Mouse (Mus musculus): ENCODE data around the gene Mlana.

Mlana gene

DNA sequence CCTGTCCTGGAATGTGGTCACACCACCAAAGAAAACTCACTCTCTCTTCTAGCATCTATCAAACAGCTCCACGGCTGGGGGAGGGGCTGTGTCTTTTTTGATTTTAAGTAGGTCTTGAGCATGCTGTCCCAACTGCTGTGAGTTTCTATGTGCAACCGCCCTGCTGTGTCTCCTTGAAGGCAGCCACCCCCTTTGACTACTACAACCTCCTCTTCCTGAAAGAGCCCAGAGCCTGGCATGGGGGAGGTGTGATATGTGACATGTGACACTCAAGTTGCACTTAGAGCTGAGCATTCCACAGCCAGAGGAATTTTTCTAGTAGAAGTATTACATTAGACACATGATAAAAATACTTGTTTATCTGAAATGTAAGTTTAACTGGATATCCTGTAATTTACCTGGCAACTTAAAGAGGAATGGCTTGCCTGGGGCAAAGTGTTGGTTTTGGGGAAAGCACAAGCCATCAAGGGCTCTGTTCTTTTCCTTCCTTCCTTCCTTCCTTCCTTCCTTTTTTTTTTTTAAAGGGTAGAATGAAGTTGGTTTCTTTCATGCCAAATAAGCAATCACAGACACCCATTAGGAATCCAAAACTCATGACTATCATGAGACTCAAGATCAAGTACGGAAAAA, at the start of gene Mlana:
Mlana (plus strand) TSS at position 580 of the 630 bp plus-strand sequence.
- in situ Hi-C loops (cut with MboI; ENCODE audit: unreplicated experiment in 2 of 2): loop anchor here in 1 of 2 experiments (25.0 kb wide), 1 partner anchor 865 kb away; no protein-coding TSS in a partner anchor

DNA sequence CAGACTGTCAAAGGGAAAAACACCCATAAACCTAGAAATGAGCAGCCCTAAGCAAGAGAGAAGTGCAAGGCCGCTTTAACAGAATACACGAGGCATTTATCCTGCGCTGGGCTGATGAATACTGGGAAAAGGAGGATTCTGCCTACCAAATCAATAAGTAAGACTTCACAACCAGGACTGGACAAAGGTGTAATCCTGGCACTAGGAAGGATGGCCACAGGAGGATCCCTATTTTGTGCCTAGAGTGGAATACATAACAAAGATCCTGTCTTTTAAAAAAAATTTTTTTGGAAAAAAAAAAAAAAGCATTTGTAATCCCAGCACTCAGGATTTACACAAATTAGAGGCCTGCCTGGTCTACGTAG, 49.1 kb upstream of the Mlana start:
- in situ Hi-C loops (cut with MboI; ENCODE audit: unreplicated experiment in 2 of 2): no loop called here

DNA sequence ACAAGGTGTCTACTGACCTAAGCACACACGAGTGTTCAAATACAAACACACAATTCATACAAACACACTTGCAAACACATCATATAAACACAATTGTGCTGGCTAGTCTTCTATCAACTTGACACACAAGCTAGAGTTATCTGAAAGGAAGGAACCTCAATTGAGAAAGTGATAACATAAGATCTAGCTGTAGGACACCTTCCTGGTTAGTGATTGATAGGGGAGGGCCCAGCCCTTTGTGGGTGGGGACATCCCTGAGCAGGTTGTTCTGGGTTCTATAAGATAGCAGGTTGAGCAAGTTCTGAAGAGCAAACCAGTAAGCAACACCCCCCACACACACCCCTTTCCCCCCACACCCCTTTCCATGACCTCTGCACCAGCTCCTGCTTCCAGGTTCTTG, 47.9 kb upstream of the Mlana start:
- in situ Hi-C loops (cut with MboI; ENCODE audit: unreplicated experiment in 2 of 2): no loop called here

DNA sequence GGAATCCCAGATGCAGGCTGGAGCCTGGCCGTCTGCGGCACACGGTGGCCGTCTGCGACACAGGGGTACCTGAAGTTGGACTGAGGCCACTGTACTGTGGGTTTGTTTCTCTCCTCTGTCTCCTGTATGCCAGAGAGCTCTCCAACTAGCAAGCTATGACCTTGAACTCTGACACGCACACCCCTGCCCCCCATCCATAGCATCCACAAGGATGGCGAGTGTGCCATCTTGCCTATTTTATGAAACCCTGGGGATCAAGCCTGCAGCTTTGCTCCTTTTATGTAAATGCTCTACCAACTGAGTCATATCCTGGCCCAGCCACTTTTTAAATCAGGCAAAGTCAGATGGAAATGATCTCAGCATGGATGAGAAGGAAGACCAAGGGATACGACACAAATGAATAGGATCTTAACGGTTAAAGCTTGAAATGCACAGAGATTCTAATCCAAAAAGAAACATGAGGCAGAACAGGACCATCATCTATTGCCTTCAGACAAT, 43.8 kb upstream of the Mlana start:
- in situ Hi-C loops (cut with MboI; ENCODE audit: unreplicated experiment in 2 of 2): no loop called here

DNA sequence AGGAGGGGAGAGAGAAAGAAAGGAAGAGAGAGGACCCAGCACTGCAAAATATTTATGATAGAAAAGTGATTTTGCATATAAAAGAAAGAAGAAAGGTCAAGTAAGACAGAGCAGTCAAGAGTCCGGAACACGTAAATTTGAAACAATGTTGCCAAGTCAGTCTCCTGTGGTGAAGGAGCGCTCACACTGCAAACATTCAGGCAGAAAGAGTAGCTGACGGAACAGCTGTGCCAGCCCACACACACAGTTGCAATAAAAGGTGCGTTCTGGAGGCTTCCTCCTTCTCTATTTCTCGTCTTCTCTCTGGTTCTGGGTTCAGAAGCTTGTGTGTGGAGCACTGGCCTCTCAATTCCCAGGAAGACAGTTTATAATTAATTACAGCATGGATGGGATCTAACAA, 42.5 kb upstream of the Mlana start:
- in situ Hi-C loops (cut with MboI; ENCODE audit: unreplicated experiment in 2 of 2): no loop called here

DNA sequence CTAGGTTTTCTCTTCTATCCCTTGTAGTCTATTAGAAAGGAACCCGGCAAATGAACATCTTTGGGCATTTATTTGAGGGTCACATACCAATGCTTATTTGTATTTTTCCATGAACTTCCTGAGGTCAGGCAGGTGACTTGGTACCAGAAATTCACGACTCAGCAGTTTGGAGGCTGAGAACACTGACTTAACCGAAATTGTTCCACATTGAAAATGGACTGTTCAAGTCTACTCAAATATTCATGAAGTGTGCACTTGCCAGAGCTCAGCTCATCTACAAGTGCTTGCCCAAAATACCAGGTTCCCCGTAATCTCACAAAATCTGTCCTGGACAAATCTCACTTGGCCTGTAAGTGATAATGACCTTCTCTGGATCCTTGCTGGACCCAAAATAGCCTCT, 41.6 kb upstream of the Mlana start:
- in situ Hi-C loops (cut with MboI; ENCODE audit: unreplicated experiment in 2 of 2): no loop called here

DNA sequence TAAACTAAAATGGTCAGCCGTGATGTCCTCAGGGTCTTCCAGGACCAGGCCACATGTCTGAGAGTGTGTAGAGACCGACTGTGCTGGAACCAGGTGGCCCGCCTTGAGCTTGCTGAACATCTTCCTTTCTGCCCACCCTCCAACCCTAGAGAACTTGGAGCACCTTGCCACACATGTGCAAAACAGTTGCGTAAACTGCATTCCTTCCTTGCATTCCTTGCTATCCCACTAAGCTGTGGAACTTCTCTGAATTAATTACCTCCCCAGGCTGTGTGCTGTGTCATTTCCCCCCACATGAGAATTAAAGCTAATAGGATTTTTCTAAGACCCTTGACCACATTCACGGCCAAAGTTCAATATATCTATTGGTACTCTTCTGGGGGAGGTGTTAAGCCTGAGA, 41.0 kb upstream of the Mlana start:
- in situ Hi-C loops (cut with MboI; ENCODE audit: unreplicated experiment in 2 of 2): no loop called here

DNA sequence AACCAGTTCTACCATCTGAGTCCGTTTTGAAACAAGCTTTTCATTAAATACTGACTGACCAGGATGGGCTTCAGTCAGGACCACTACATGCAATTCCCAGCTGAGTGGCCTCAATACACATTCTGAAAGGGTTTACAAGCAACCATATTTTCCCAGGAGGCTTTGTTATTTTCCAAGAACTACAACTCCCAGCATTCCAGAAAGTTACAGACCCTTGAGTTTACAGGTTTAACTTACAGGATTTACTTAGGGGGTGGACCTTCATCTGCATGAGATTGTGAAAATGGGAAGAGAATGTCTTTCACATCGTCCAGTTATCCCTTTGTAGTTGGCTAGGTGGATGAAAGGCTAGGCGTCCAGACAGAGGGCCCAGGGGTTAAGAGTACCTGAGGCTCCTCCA, 40.6 kb upstream of the Mlana start:
- in situ Hi-C loops (cut with MboI; ENCODE audit: unreplicated experiment in 2 of 2): no loop called here

DNA sequence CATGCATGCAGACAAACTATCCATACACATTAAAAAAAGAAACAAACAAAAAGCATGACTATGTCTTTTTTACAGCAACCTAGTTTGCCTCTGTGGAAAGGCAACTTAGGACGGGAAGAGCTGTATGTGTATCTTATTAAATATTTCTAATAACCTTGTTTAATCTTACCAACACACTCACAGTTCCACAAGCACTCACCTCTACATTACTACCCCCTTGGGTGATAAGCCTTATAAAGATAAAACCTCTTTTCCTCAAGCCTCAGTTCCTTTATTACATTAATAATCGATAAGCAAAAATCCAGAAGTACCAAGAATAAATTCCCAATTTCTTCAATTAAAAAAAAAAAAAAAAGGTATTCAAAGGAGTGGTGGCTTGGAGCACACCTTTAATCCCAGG, 40.1 kb upstream of the Mlana start:
- in situ Hi-C loops (cut with MboI; ENCODE audit: unreplicated experiment in 2 of 2): no loop called here

DNA sequence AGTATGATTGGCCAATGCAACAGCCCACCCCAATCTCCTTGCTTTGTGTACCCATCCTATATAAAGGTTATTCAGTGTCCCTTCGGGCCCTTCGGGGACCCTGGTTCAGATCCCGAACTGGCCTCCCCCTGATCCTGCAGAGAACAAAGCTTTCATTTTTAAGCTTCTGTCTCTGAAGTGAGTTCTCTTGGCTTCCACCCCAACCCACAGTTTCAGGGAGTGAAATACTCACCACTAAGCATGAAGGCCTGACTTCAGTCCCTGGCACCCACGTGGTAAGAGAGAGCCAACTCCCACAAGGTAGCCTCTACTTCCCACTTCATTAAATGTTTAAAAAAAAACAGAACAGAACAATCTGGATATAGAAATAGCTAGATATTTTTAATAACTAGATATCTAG, 38.8 kb upstream of the Mlana start:
- in situ Hi-C loops (cut with MboI; ENCODE audit: unreplicated experiment in 2 of 2): no loop called here

DNA sequence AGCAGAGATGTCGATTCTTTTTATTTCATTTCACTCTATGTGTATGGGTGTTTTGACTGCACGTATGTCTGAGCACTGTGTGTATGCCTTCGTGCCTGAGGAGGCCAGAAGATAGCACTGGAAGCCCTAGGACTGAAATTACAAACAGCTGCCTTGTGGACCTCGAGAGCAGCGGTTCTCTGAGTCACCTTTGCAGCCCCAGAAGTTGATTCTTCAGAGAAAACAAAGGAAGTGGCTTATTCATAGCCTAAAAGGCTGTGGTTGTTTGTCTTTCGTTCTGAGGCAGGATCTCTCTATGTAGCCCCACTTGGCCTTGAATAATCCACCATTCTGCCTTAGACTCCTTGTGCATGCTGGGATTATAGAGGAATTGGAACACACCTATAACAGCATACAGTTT, 37.9 kb upstream of the Mlana start:
- in situ Hi-C loops (cut with MboI; ENCODE audit: unreplicated experiment in 2 of 2): no loop called here

DNA sequence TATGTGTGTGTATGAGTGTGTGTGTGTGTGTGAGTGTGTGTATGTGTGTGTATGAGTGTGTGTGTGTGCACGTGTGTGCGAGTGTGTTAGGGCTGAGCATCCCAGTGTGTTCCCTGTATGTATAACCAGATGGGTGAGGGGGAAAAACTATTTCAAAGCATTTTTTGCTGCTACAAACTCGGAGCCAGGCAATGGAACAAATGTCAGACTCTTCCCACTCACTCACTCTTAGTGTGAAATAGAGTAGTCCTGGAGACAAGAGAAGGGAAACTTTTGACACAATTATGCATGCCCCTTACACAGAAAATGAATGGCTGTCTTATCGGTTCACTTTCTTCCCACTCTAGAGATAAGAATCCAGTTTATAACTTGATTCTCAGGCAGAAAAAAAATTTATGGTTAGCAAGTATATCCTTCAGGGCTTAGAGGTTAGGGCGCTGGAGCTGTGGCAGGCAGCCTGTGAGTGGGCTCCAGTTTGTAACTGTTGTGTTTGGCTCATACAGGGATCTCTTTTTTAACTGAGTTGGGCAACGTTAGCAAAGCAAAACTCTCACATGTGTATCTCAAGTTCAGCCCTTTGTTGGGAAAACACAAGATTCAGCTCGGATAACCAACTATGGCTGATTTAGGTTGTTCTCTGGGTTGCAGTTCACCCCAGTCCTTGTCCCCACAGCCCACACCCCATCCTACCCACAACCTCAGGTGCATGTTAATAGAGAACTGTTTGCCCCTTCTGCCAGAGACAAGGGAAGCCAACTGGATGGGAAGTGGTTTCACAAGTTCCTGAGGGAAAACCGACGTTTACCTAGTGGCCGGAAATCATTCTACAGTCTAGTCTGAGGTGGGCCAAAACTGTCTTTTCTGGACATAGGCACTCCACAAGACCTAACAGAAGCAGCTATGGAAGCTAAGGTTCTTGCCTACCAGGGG, 36.5 kb upstream of the Mlana start:
- in situ Hi-C loops (cut with MboI; ENCODE audit: unreplicated experiment in 2 of 2): no loop called here

DNA sequence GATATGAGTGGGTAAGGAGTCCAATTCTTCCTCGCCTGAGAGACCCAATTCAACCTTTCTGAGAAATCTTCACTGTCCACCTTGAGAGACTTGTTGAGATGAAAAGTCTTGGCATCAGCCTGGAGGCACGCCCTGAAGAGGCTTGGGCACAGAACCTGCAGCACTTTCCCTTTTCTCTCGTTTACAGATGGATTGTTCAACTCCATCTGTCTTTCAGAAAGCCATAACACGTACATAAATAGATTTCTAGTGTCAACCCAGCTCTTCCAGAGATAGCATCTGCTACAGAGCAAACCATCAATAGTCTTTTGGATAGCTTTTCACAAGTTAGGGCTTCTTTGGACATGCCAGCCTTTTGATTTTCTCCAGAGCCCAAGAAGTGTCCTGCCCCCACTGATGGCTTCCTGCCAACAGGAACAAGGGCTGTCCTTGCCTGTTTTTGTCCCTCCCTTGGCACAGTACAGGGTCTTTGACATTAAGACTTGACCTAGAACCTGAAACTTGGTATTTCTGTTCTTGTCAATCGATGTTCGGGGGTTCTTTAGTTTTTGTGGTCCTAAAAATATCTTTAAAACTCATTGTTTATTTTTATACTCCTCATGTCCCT, 35.5 kb upstream of the Mlana start:
- in situ Hi-C loops (cut with MboI; ENCODE audit: unreplicated experiment in 2 of 2): no loop called here

DNA sequence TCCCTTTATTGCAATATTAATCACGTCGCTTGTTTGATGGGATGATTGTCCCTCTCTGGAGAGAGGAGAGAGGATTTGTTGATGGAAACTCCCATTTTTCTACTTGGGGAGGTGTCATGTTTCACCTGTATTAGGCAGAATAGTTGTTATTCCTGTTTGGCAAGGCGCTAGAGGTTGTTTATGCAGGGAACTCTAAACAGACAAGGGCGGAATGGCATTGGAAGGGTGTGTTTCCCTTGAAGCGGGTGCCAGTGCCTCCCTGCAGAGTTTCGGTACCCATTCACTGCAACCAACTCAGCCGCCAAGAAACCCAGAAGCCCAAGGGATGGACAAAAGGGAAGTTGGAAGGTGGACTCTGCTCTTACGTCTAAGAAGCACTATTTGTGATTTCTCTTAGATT, 33.8 kb upstream of the Mlana start:
- in situ Hi-C loops (cut with MboI; ENCODE audit: unreplicated experiment in 2 of 2): no loop called here

DNA sequence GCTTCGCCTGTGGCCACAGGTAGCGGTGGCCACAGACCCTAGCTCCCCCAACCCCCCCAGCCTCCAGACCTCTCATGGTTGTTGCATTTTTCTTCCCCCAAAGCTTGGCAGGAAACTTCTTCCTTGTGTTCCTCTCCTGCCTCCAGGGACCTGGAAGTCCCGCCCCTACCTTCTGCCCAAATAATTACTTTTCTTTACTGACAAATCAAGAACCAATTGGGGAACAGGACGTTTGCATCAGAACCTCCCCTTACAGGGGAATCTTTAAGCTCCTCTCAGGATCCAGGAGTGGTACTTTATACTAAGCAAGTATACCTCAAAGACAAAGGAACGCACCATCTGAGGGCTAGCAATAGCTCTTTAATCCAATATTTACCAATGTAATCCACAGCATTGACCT, 32.7 kb upstream of the Mlana start:
- in situ Hi-C loops (cut with MboI; ENCODE audit: unreplicated experiment in 2 of 2): no loop called here

DNA sequence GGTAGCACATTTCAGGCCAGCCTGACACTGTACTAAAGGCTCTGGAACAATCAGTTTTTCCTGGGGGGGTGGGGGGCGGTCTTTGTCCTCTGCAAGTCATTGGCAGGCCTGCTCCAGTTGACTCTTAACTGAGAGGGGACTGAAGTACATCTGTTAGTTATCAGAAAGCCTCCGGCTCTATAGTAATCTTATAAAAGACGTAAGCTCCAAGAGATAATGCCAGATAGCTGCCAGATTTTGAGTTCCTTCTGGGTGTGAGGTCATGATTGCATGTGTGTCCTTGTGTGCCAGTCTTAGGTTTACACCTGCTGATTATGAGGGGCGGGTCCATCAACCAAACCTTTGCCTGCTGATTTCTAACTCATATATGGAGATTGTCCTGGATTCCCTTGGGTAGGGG, 31.5 kb upstream of the Mlana start:
- in situ Hi-C loops (cut with MboI; ENCODE audit: unreplicated experiment in 2 of 2): no loop called here

DNA sequence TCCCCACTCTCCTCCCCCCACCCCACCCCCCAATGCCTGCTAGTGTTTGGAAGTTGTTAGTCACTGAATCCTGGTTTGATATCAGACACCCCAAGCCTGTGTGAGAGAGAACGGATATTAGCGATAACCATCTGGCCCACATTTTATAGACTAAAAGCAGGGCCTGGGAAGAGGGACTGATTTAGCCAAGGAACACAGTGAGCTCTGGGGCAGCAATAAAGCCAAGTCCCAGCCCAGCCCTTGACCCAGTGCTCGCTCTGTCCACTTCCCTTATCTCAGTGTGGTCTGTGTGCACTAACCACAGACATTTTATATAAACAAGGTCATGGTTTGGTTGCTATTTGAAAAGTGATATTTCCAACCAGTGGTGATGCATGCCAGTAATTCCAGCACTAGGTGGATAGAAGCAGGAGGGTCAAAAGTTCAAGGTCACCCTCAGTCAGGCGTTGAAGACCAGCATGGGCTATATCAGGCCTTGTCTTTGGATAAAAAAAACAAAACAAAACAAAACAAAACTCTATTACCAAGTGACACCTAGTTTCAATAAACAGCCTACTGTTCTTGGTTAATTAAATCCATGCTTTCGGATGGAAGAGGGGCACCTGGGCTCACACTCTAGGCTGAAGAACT, 30.5 kb upstream of the Mlana start:
- in situ Hi-C loops (cut with MboI; ENCODE audit: unreplicated experiment in 2 of 2): no loop called here

DNA sequence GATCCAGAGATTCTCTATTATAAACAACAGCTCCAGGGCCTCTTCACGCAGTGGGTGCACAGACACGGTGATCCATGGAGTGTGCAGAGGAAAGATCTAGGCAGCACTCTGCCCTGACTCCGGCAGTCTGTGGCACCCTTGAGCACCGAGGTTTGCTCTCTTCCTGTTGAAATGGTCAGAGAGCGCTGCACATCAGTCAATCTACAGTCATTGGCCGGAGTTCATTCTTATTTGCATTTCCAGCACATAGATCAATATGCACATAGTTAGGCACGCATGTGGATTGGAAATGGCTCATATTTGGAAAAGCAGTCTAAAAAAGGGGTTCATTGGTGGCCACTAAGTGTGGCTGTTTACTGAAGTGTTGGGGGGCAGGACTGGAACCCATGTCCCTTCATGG, 29.5 kb upstream of the Mlana start:
- in situ Hi-C loops (cut with MboI; ENCODE audit: unreplicated experiment in 2 of 2): no loop called here

DNA sequence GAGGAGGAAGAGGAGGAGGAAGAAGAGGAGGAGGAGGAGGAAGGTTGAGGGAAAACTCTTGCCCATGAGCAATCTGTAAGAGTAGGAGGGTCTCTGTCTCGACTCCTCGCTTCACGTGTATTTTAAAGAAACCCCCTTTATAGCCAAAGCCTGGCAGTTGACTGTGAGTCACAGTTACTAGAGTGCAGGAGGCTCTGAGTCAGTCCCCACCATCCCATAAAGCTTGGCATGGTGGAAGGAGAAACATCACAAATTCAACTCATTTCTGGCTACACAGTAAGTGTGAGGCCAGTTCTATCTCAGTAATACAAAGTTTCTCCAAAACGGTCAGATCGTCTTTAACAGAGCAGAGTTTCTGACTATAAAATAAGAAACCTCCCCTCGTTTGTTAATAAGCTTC, 27.4 kb upstream of the Mlana start:
- in situ Hi-C loops (cut with MboI; ENCODE audit: unreplicated experiment in 2 of 2): loop anchor here in 1 of 2 experiments (10.0 kb wide), 1 partner anchor 465 kb away; no protein-coding TSS in a partner anchor

DNA sequence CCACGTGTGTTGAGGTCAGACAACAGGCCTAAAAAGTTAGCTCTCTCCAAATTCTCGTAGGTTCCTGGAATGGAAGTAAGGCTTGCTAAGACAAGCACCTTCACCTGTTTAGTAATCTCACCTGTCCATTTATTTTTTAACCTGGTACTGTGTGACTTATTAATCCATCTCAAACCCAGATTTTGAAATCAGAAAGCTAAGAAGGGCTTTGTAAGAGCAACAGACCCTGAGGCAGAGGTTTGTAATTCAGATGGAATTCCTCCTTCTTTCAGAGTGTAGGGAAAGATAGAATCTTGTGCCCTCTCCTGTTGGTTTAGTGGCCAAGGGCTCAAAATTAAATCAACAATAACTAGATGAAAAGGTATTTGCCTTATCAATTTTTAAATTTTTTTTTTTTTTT, 26.5 kb upstream of the Mlana start:
- in situ Hi-C loops (cut with MboI; ENCODE audit: unreplicated experiment in 2 of 2): loop anchor here in 1 of 2 experiments (10.0 kb wide), 1 partner anchor 464 kb away; no protein-coding TSS in a partner anchor

DNA sequence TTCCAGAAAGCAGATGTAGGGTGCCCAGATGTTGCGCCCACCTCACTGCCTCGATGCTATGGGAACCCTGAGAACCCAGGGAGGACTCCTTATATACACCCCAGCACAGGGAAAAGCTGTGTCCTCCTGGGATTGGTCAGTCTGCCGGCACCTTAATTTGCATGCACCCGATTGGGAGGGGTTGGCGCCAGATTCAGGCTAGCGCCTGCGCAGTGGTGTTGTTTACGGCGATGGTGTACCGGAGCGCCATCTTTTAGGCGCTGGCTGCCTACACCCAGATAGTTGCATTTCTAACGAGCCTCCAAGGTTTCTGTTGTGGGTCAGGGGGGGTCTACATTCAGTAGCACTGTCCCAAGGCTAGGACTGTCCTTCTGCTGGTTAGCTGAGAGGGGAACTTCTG, 25.0 kb upstream of the Mlana start:
- in situ Hi-C loops (cut with MboI; ENCODE audit: unreplicated experiment in 2 of 2): loop anchor here in 1 of 2 experiments (10.0 kb wide), 1 partner anchor 462 kb away; no protein-coding TSS in a partner anchor
